Mouse (Mus musculus) liver, postnatal 0 days (tissue): ENCODE measurements at regions not wholly inside any gene's neighbourhood (a gene's known extent, or its start where the extent isn't known, plus 50 kb on each side); places are given as distances from the start of the nearest gene placed in this dataset.

Experiments used
- CTCF ChIP-seq: sonication (generic); IDR thresholded peaks from 2 replicates; pipeline ENCODE4 v1.5.1; 2016; ENCODE audit warnings: antibody characterized with exemption, low read depth
- EP300 ChIP-seq: IDR thresholded peaks from 2 replicates; pipeline ENCODE4 v1.6.1; 2016; ENCODE audit warnings: antibody characterized with exemption, low read depth, mild to moderate bottlenecking

- no peak for TF ChIP-seq CTCF
- TF ChIP-seq EP300 = no peak
Measured at GRCm38 (mm10) chr4:142414874-142415273, 175.7 kb upstream of the Kazn start.
